Mouse (Mus musculus) liver, embryonic 14.5 days (tissue): ENCODE measurements around the gene Pml.

Experiments
- CTCF ChIP-seq: IDR thresholded peaks from 2 replicates; pipeline ENCODE4 v1.5.1; 2016; ENCODE audit warnings: antibody characterized with exemption, low read depth, control low read depth
- EP300 ChIP-seq: IDR thresholded peaks from 2 replicates; pipeline ENCODE4 v1.6.1; 2016; ENCODE audit warnings: antibody characterized with exemption, low read depth

GRCm38 (mm10) chr9:58297961-58298477 lies 48.4 kb upstream of the Pml start:
- TF ChIP-seq EP300 (no peak), CTCF (no peak)
